Mouse (Mus musculus) heart, embryonic 14.5 days (tissue): ENCODE measurements around the gene Prkra. TPM values are rescaled to one million over a fixed set of nuclear protein-coding genes. Genes with fewer than 3 reads are reported as not detected.

ENCODE experiments used
- ATAC-seq: fragments of 200-750 bp; cut with Nextera tagmentation; 2 replicates; pipeline ENCODE4 v1.8.0; 2017; ENCODE audit warnings: low read depth, moderate TSS enrichment; ENCODE audit not compliant: insufficient number of reproducible peaks, insufficient read depth, low FRiP score
- H3K27ac ChIP-seq, 2 experiments: fragments of 200-500 bp in 1 of 2; fragments of 300-500 bp in 1 of 2; sonication (generic) in 1 of 2; replicated peaks in 1 of 2; 2 replicates each; pipeline ENCODE4 v1.5.1; 2012 to 2014; ENCODE audit warnings: low read depth in 2 of 2, low read length in 2 of 2, control low read depth in 1 of 2, mild to moderate bottlenecking in 1 of 2, mixed read lengths in 1 of 2; ENCODE audit not compliant: control insufficient read depth in 1 of 2, insufficient read depth in 1 of 2
- H3K27me3 ChIP-seq: fragments of 300-500 bp; sonication (generic); 2 replicates; pipeline ENCODE4 v1.6.1; 2014; ENCODE audit warnings: mild to moderate bottlenecking, low read length, control low read depth; ENCODE audit not compliant: control insufficient read depth, insufficient read depth
- H3K36me3 ChIP-seq: fragments of 300-500 bp; sonication (generic); 2 replicates; pipeline ENCODE4 v1.6.1; 2014; ENCODE audit warnings: mild to moderate bottlenecking, control low read depth, low read length, mixed read lengths; ENCODE audit not compliant: control insufficient read depth, insufficient read depth
- H3K4me1 ChIP-seq, 2 experiments: fragments of 200-500 bp in 1 of 2; fragments of 300-500 bp in 1 of 2; sonication (generic) in 1 of 2; 2 replicates each; pipeline ENCODE4 v1.6.1; 2012 to 2014; ENCODE audit warnings: low read length in 2 of 2, control low read depth in 1 of 2, mixed read lengths in 1 of 2; ENCODE audit not compliant: control insufficient read depth in 2 of 2, insufficient read depth in 2 of 2
- H3K4me2 ChIP-seq: fragments of 300-500 bp; sonication (generic); 2 replicates; pipeline ENCODE4 v1.6.1; 2014; ENCODE audit warnings: mild to moderate bottlenecking, low read length
- H3K4me3 ChIP-seq, 2 experiments: fragments of 200-500 bp in 1 of 2; fragments of 300-500 bp in 1 of 2; sonication (generic) in 1 of 2; 2 replicates each; pipeline ENCODE4 v1.5.1; 2012 to 2014; ENCODE audit warnings: low read length in 2 of 2, mild to moderate bottlenecking in 2 of 2, control low read depth in 1 of 2, low read depth in 1 of 2, moderate library complexity in 1 of 2; ENCODE audit not compliant: control insufficient read depth in 1 of 2, insufficient read depth in 1 of 2
- H3K9ac ChIP-seq: fragments of 300-500 bp; sonication (generic); 2 replicates; pipeline ENCODE4 v1.6.1; 2014; ENCODE audit warnings: mild to moderate bottlenecking, low read length
- H3K9me3 ChIP-seq: fragments of 300-500 bp; sonication (generic); 2 replicates; pipeline ENCODE4 v1.6.1; 2016; ENCODE audit warnings: low read length, control low read depth; ENCODE audit not compliant: control insufficient read depth
- WGBS: fragments of 180-500 bp; shearing (Covaris S2); extraction: QIAGEN DNeasy Blood & Tissue Kit; methylation state at CpG from one replicate; pipeline ENCODE4 v1.1.7; 2014; 5-methylcytosine and 5-hydroxymethylcytosine counted together
- polyA plus RNA-seq: library from polyadenylated mRNA; unstranded; fragments of >200 nt; fragmentation: Nextera tagmentation; extraction: Ambion mirVana; gene quantifications from 2 replicates; pipeline ENCODE4 v1.2.1, GENCODE M21; 2014

Prkra gene
- 37.8 and 38.9 TPM in 2 replicates for polyA plus RNA-seq

DNA sequence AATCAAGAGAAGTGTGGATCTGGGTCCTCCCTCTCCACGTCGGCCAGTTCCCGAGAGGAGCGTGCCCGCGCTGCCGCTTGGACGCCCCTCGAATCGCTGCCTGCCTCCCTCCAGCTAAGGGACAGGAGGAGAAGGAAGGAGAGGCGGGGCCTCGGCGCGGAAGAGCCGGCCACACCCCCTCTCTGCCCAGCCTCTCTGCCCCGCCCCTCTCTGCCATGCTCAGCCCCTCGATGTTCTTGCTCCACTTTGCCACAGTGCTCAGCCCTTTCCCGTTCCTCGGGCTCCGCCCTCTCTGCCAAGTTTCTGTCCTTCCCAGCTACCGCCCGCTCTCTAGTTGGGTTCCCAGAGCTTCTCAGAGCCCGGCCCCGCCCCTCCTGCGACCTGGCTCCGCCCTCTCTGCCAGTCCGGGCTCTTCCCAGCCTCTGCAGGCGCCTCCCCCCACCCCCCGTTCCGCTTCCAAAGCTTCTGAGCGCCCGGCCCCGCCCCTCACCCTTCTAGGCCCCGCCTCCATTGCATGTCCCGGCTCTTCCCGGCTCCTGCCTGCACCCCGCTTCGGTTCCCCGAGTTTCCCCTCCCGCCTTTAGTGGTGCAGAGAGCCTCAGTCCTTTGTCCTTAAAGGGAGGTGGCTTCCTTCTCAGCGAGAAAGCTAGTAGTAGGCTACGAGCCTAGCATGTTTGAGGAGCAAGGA lies at the start of gene Prkra, which contains the start of gene Pjvk:
TSS of gene Prkra (minus strand) at position 133 of the 688 bp plus-strand sequence.
TSS of gene Pjvk (plus strand) at position 594 of the 688 bp plus-strand sequence.
- Histone ChIP-seq H3K36me3 (peaks cover 2% of the 10 kb centered on the region; the same call in 1 of the 2 replicates), H3K4me1 (peaks cover 3 to 12% of the 10 kb centered on the region in 2 experiments), H3K9ac (peak within 1 kb of the TSS; percentile 90), H3K27me3 (no peaks in the 10 kb centered on the region), H3K4me3 (peak within 1 kb of the TSS; percentile 81 to 82), H3K9me3 (no peaks in the 10 kb centered on the region), H3K27ac (peak within 1 kb of the TSS; percentile 89), H3K4me2 (peak within 1 kb of the TSS; percentile 94)
- peak; percentile 99 for ATAC-seq
- under 1% methylated on average over 41 of the region's 42 CpGs for WGBS

- H3K4me3 ChIP-seq: no peak overlapping the region
- no peak overlapping the region for H3K9ac ChIP-seq
- 63% methylated on average over 6 of the region's 6 CpGs for WGBS
- H3K9me3 ChIP-seq: no peaks in the 10 kb centered on the region
- no peak overlapping the region for H3K27ac ChIP-seq
- no peak overlapping the region for H3K4me2 ChIP-seq
- H3K4me1 ChIP-seq: no peaks in the 10 kb centered on the region
- ATAC-seq: no peak
- H3K36me3 ChIP-seq: peaks cover 60% of the 10 kb centered on the region
- H3K27me3 ChIP-seq: no peaks in the 10 kb centered on the region
These were observed 47.5 kb upstream of the Prkra start for GRCm38 (mm10) chr2:76695290-76695689.

GRCm38 (mm10) chr2:76693765-76694164 lies 46.0 kb upstream of the Prkra start:
- WGBS: 79% methylated on average over 5 of the region's 5 CpGs
- Histone ChIP-seq H3K36me3 (peaks cover 59% of the 10 kb centered on the region), H3K9me3 (no peaks in the 10 kb centered on the region), H3K27me3 (no peaks in the 10 kb centered on the region), H3K27ac (no peak overlapping the region), H3K4me2 (no peak overlapping the region), H3K4me3 (no peak overlapping the region), H3K4me1 (no peaks in the 10 kb centered on the region), H3K9ac (no peak overlapping the region)
- no peak for ATAC-seq

DNA sequence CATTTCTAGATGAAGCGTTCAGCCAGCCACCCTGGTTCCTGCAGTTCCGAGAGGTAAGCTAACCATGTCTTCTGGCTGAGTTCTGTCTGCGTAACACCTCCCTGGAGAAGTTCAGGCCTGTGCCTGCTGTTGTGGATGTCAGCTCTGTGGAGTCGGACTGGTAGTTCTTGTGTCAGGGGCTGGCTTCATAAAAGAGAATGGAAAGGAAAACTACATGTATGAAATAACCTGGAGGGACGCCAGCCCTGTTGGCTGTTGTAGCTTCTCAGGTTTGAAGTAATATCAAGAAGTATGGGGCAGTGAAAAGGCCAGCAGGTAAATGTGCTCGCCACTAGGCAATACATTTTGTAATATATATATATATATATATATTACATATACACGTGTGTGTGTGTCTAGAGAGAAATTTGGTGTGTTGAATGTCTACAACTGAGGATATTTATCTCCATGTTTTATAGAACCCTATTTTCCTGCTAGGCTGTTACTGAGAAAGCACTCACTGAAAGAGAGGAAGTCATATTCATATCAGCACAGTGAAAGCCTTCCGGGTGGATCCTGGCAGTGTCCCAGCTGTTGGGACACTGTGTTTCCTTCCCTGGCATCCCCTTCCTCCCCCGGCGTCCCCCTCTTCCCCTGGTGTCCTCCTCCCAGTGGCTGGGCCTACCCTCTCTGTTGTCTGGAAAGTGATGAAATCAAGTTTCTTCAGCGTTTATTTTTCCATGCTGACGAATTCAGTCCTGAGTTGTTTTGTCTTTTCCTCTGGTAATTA lies 42.8 kb upstream of the Prkra start:
- no peak for ATAC-seq
- Histone ChIP-seq H3K4me2 (no peak overlapping the region), H3K9me3 (no peaks in the 10 kb centered on the region), H3K4me1 (peaks cover 7 to 12% of the 10 kb centered on the region in 2 experiments), H3K27me3 (no peaks in the 10 kb centered on the region), H3K9ac (no peak overlapping the region), H3K4me3 (no peak overlapping the region), H3K36me3 (peaks cover 73% of the 10 kb centered on the region), H3K27ac (no peak overlapping the region)
- 68% methylated on average over 12 of the region's 12 CpGs for WGBS

DNA sequence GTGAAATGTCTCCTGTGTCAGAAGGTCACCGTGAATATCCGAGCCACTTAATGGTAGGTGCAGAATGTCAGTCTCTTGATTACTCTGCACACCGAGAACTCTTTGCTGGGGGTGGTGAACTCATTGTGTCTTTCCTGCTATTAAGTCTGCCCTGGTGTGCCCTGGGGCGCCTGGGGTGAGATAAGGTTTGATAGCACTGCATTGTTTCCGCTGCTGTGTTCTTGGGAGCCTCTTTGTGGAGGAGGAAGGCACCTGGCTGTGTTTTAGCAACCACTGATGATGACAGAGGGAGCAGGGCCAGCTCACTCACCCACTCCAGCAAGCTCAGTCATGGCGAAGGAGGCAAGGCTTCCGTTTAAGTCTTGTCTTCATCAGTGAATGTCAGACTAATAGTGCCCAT lies 40.3 kb upstream of the Prkra start:
- H3K4me2 ChIP-seq: no peak overlapping the region
- no peak overlapping the region for H3K9ac ChIP-seq
- WGBS: 20% methylated on average over 7 of the region's 7 CpGs
- H3K27ac ChIP-seq: peak overlapping the region in 1 of 2 experiments; percentile 8; a peak in 1 of 4 replicates
- no peaks in the 10 kb centered on the region for H3K27me3 ChIP-seq
- no peaks in the 10 kb centered on the region for H3K9me3 ChIP-seq
- H3K36me3 ChIP-seq: peaks cover 73% of the 10 kb centered on the region
- ATAC-seq: peak; percentile 31; the same call in 1 of the 2 replicates
- H3K4me1 ChIP-seq: peaks cover 7 to 12% of the 10 kb centered on the region in 2 experiments
- no peak overlapping the region for H3K4me3 ChIP-seq

DNA sequence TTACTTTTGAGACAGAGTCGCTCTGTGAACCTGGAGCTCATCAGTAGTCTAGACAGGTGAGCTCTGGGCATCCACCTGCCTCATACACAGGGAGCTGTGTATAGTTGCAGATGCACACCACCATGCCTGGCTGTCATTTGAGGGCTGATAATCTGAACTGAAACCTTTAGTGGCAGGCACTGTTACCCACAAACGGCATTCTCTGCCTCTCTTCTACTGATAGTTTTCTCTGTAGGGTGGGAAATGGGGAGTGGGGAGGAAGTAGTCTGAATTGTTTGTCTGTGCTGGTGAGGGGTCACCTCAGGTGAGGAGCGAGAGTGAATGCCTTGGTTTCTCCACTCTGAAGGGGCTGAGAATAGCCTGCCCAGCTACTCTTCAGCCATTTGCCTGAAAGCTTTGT lies 39.8 kb upstream of the Prkra start:
- H3K4me1 ChIP-seq: peaks cover 7 to 12% of the 10 kb centered on the region in 2 experiments
- H3K36me3 ChIP-seq: peaks cover 73% of the 10 kb centered on the region
- ATAC-seq: no peak
- no peak overlapping the region; a peak in 1 of 4 replicates for H3K27ac ChIP-seq
- no peak overlapping the region for H3K9ac ChIP-seq
- H3K27me3 ChIP-seq: no peaks in the 10 kb centered on the region
- WGBS: 64% methylated on average over 3 of the region's 3 CpGs
- no peak overlapping the region for H3K4me3 ChIP-seq
- H3K9me3 ChIP-seq: no peaks in the 10 kb centered on the region
- H3K4me2 ChIP-seq: no peak overlapping the region

GRCm38 (mm10) chr2:76686986-76687385 lies 39.2 kb upstream of the Prkra start:
- H3K27ac ChIP-seq: no peak overlapping the region
- ATAC-seq: no peak
- no peak overlapping the region for H3K4me2 ChIP-seq
- WGBS: 90% methylated on average over 3 of the region's 3 CpGs
- peaks cover 73% of the 10 kb centered on the region for H3K36me3 ChIP-seq
- H3K4me3 ChIP-seq: no peak overlapping the region
- peaks cover 7 to 12% of the 10 kb centered on the region in 2 experiments for H3K4me1 ChIP-seq
- H3K9ac ChIP-seq: no peak overlapping the region
- no peaks in the 10 kb centered on the region for H3K27me3 ChIP-seq
- H3K9me3 ChIP-seq: no peaks in the 10 kb centered on the region
